Mouse (Mus musculus): Measurements from ENCODE around the gene Cd84.

GRCm38 (mm10) chr1:171849454-171849853 lies 10.0 kb downstream of the Cd84 start:
- TF ChIP-seq CTCF (IDR thresholded peaks at IDR 0.05; ENCODE audit: low read depth, low read length) (no peak), POLR2A (IDR thresholded peaks at IDR 0.05; ENCODE audit: borderline replicate concordance, low read depth, low read length) (no peak)

All from bone marrow macrophage, adult 2 months (primary cell).